Mouse (Mus musculus) hindbrain, embryonic 10.5 days (tissue): Measurements from ENCODE around the gene Rabgef1. TPM values are rescaled to one million over a fixed set of nuclear protein-coding genes. Genes with fewer than 3 reads are reported as not detected.

Experiments used
- DNase-seq: peaks from one replicate; pipeline ENCODE4 v3.0.0-alpha.2; 2017; ENCODE audit warnings: low spot score
- H3K27ac ChIP-seq: fragments of 300-500 bp; sonication (generic); 2 replicates; pipeline ENCODE4 v1.5.1; 2016; ENCODE audit warnings: mild to moderate bottlenecking, moderate library complexity
- H3K27me3 ChIP-seq: fragments of 300-500 bp; sonication (generic); 2 replicates; pipeline ENCODE4 v1.6.1; 2016; ENCODE audit warnings: mild to moderate bottlenecking; ENCODE audit not compliant: poor library complexity, insufficient read depth, severe bottlenecking
- H3K36me3 ChIP-seq: fragments of 300-500 bp; sonication (generic); 2 replicates; pipeline ENCODE4 v1.6.1; 2016; ENCODE audit warnings: mild to moderate bottlenecking, moderate library complexity
- H3K4me1 ChIP-seq: fragments of 300-500 bp; sonication (generic); replicated peaks from 2 replicates; pipeline ENCODE4 v1.6.1; 2016; ENCODE audit warnings: mild to moderate bottlenecking
- H3K4me3 ChIP-seq: fragments of 300-500 bp; sonication (generic); 2 replicates; pipeline ENCODE4 v1.5.1; 2016; ENCODE audit warnings: mild to moderate bottlenecking, moderate library complexity
- H3K9me3 ChIP-seq: fragments of 300-500 bp; sonication (generic); 2 replicates; pipeline ENCODE4 v1.6.1; 2016; ENCODE audit warnings: mild to moderate bottlenecking, moderate library complexity
- WGBS: fragments of 180-500 bp; shearing (Covaris S2); methylation state at CpG from one replicate; pipeline ENCODE4 v1.1.7; 2016; 5-methylcytosine and 5-hydroxymethylcytosine counted together
- polyA plus RNA-seq: library from polyadenylated mRNA; unstranded; fragments of >200 nt; fragmentation: Nextera tagmentation; extraction: Ambion mirVana; gene quantifications from 2 replicates; pipeline ENCODE4 v1.2.1, GENCODE M21; 2016

Gene Rabgef1
- polyA plus RNA-seq, 1 experiment from 2014 or later: 27.3 TPM

- 0 out of 2 replicates have a peak, but pooled peaks cover 4% of the 10 kb centered on the region for H3K36me3 ChIP-seq
- H3K4me3 ChIP-seq: no peak overlapping the region
- H3K27me3 ChIP-seq: peaks cover 8% of the 10 kb centered on the region; the same call in 1 of the 2 replicates
- WGBS: 88% methylated on average over 8 of the region's 8 CpGs
- H3K4me1 ChIP-seq: peaks cover 24% of the 10 kb centered on the region
- no peak for DNase-seq
- no peaks in the 10 kb centered on the region for H3K9me3 ChIP-seq
- no peak overlapping the region for H3K27ac ChIP-seq
Measured at GRCm38 (mm10) chr5:130145961-130146360, 25.6 kb upstream of the Rabgef1 start.

GRCm38 (mm10) chr5:130149726-130150310, 21.8 kb upstream of the Rabgef1 start:
- DNase-seq: no peak
- no peak overlapping the region for H3K27ac ChIP-seq
- H3K4me1 ChIP-seq: peaks cover 11% of the 10 kb centered on the region
- no peaks in the 10 kb centered on the region for H3K27me3 ChIP-seq
- no peaks in the 10 kb centered on the region for H3K9me3 ChIP-seq
- H3K36me3 ChIP-seq: peaks cover 26% of the 10 kb centered on the region
- no peak overlapping the region for H3K4me3 ChIP-seq
- 85% methylated on average over 7 of the region's 7 CpGs for WGBS

DNA sequence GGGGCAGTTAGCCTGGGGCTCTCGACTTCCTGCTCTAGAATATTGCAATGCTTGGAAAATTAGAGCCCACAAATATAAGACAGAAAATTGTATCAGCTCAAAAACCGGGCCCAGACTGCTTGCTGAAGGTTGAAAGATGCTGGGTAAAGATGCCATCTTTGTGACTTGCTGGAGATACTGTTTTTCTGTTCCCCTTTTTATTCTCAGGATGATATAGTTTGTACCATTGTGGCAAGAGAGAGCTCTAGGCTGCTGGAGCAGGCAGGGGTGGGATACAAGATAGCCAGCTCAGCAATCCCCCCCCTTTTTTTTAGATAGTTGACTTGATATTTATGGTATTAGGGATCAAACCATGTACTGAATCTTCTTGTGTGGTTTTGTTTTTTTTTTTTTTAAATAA, 17.3 kb upstream of the Rabgef1 start:
- 93% methylated on average over 2 of the region's 2 CpGs for WGBS
- no peak for DNase-seq
- Histone ChIP-seq H3K36me3 (peaks cover 22% of the 10 kb centered on the region), H3K4me3 (no peak overlapping the region), H3K4me1 (no peaks in the 10 kb centered on the region), H3K9me3 (no peaks in the 10 kb centered on the region), H3K27ac (no peak overlapping the region), H3K27me3 (no peaks in the 10 kb centered on the region)

DNA sequence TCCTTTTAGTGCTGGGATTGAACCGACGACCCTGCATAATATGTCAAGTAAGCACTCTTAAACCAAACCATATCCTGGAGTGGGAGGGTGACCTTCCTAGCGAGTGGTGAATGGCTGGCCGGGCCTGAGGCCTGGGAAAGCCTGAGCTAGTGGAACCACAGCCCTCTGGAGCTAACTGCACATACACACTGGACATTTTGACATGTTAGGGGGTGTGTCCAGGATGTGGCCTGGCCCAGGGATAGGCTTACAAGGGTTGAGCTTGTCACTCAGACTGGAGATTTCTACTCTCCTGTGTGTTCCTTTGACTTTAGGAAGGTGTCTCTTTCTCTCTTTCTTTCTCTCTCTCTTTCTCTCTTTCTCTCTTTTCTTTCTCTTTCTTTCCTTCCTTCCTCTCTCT, 13.1 kb upstream of the Rabgef1 start:
- Histone ChIP-seq H3K36me3 (no peaks in the 10 kb centered on the region), H3K4me3 (no peak overlapping the region), H3K4me1 (no peaks in the 10 kb centered on the region), H3K27me3 (no peaks in the 10 kb centered on the region), H3K9me3 (no peaks in the 10 kb centered on the region), H3K27ac (no peak overlapping the region)
- 79% methylated on average over 4 of the region's 4 CpGs for WGBS
- DNase-seq: no peak

DNA sequence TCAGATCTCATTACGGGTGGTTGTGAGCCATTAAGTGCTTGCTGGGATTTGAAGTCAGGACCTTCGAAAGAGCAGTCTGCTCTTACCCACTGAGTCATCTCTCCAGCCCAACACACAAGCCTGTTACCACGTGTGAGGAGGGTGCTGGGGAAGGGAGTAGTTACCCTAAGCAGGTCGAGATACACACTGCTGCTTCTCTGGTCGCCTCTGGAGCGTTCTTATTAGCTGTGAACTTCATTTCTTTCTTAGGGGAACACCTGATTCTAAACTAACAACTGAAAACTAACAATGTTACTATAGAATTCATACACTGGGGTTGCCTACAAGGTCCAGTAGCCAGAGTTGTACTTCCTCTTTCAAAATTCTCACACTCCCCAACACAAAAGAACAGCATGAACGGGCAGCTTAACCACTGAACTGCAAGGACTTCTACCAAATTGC, 11.8 kb upstream of the Rabgef1 start:
- H3K4me3 ChIP-seq: no peak overlapping the region
- H3K4me1 ChIP-seq: no peaks in the 10 kb centered on the region
- no peak for DNase-seq
- no peak overlapping the region for H3K27ac ChIP-seq
- no peaks in the 10 kb centered on the region for H3K36me3 ChIP-seq
- H3K27me3 ChIP-seq: no peaks in the 10 kb centered on the region
- 68% methylated on average over 7 of the region's 7 CpGs for WGBS
- no peaks in the 10 kb centered on the region for H3K9me3 ChIP-seq

DNA sequence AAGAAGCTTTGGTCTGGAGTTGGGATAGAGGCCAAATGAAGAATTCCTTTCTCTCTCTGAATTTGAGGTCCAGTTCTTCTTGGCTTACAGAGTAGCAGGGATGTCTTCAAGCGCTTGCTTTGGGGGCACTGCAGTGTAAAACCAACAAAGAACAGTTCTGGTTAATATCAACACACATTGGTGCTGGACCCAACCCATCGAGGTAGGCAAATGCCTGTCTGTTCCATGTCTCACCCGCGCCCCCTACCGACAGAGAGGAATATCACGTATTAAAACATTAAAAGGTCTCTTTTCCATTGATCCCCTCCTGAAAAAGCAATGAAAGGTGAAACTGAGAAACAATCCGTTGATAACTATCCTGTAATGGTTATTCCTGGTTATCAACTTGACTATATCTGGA, 7.9 kb upstream of the Rabgef1 start:
- Histone ChIP-seq H3K36me3 (no peaks in the 10 kb centered on the region), H3K4me1 (no peaks in the 10 kb centered on the region), H3K4me3 (no peak overlapping the region), H3K9me3 (no peaks in the 10 kb centered on the region), H3K27ac (no peak overlapping the region), H3K27me3 (no peaks in the 10 kb centered on the region)
- DNase-seq: peak; percentile 61
- WGBS: 6% methylated on average over 7 of the region's 7 CpGs

- no peaks in the 10 kb centered on the region for H3K4me1 ChIP-seq
- H3K36me3 ChIP-seq: no peaks in the 10 kb centered on the region
- no peak overlapping the region for H3K27ac ChIP-seq
- no peaks in the 10 kb centered on the region for H3K9me3 ChIP-seq
- DNase-seq: no peak
- no peaks in the 10 kb centered on the region for H3K27me3 ChIP-seq
- 76% methylated on average over 4 of the region's 4 CpGs for WGBS
- no peak overlapping the region for H3K4me3 ChIP-seq
Measured at GRCm38 (mm10) chr5:130165213-130165612, 6.4 kb upstream of the Rabgef1 start.

- 75% methylated on average over 6 of the region's 6 CpGs for WGBS
- Histone ChIP-seq H3K27me3 (no peaks in the 10 kb centered on the region), H3K4me3 (no peak overlapping the region), H3K36me3 (no peaks in the 10 kb centered on the region), H3K27ac (no peak overlapping the region), H3K4me1 (peaks cover 25% of the 10 kb centered on the region), H3K9me3 (no peaks in the 10 kb centered on the region)
- no peak for DNase-seq
Measured at GRCm38 (mm10) chr5:130169109-130169508, 2.5 kb upstream of the Rabgef1 start.

DNA sequence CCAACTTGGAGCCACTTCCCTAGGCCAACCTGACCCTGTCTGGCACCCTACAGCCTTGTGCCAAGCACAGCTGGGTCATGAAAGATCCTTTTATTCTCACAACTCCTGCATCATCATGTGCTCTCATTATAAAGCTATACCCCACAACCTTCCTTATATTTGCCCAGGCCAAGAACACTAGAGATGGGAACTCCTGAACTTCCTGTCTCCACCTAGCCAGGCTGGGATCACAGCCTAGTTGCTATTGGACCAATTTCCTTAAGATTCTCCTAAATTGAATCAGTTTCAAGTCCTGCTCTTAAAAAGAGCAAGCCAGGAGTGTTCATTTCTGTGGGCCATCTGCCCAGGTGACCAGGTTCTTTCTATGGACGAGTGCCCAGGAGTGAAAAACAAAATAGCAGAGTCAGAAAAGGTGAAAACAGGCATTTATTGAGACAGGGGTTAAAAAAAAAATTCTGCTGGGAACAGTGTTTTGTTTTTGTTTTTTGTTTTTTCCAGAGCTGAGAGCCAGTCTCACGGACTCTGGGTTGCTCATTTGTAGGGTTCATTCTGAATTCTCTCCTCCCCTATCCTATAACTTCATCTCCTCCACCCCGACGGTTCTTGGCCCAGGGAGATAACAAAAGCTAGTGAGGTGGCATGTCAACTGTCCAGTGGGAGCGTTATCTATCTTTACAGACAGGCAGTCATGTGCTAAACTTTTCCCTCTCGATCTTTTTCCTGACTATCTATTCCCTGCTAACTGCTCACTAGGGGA, 754 bp upstream of the Rabgef1 start:
- H3K27ac ChIP-seq: peak overlapping the region; percentile 91
- H3K27me3 ChIP-seq: no peaks in the 10 kb centered on the region
- H3K4me3 ChIP-seq: peak overlapping the region; percentile 95
- peaks cover 25% of the 10 kb centered on the region for H3K4me1 ChIP-seq
- no peaks in the 10 kb centered on the region for H3K36me3 ChIP-seq
- 15% methylated on average over 6 of the region's 6 CpGs for WGBS
- no peak for DNase-seq
- H3K9me3 ChIP-seq: no peaks in the 10 kb centered on the region

GRCm38 (mm10) chr5:130171956-130172601, 481 bp downstream of the Rabgef1 start:
- Histone ChIP-seq H3K4me1 (peaks cover 25% of the 10 kb centered on the region), H3K27ac (peak overlapping the region; percentile 91), H3K36me3 (no peaks in the 10 kb centered on the region), H3K4me3 (peak overlapping the region; percentile 95), H3K9me3 (no peaks in the 10 kb centered on the region), H3K27me3 (no peaks in the 10 kb centered on the region)
- WGBS: 2% methylated on average over 46 of the region's 46 CpGs
- DNase-seq: no peak

DNA sequence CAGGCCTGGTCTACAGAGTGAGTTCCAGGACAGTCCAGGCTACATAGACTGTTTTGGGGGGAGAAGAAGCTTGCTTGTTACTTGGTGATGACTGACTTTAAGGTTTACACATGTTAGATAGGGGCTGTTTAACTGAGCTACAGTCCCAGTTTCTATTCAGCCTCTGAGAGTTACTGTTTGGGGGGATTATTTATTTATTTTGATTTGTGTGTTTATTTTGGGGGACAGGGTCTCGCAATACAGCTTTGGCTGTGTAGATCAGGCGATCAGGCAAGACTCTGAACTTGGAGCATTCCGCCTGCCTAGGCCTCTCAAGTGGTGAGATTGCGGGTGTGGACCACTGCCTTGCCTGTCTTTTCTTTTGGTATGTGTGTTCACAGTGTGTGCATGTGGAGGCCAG, 1.4 kb downstream of the Rabgef1 start:
- no peaks in the 10 kb centered on the region for H3K36me3 ChIP-seq
- WGBS: 94% methylated on average over 4 of the region's 4 CpGs
- no peak for DNase-seq
- no peak overlapping the region for H3K27ac ChIP-seq
- H3K9me3 ChIP-seq: no peaks in the 10 kb centered on the region
- peaks cover 25% of the 10 kb centered on the region for H3K4me1 ChIP-seq
- H3K4me3 ChIP-seq: peak overlapping the region; percentile 95
- H3K27me3 ChIP-seq: no peaks in the 10 kb centered on the region

- H3K36me3 ChIP-seq: no peaks in the 10 kb centered on the region
- H3K27ac ChIP-seq: no peak overlapping the region
- H3K9me3 ChIP-seq: no peaks in the 10 kb centered on the region
- no peak for DNase-seq
- H3K4me1 ChIP-seq: peaks cover 10% of the 10 kb centered on the region
- H3K4me3 ChIP-seq: no peak overlapping the region
- 74% methylated on average over 4 of the region's 4 CpGs for WGBS
- no peaks in the 10 kb centered on the region for H3K27me3 ChIP-seq
Measured at GRCm38 (mm10) chr5:130177871-130178270, 6.3 kb downstream of the Rabgef1 start.

- no peaks in the 10 kb centered on the region for H3K36me3 ChIP-seq
- H3K9me3 ChIP-seq: no peaks in the 10 kb centered on the region
- no peak for DNase-seq
- H3K4me3 ChIP-seq: no peak overlapping the region
- WGBS: 71% methylated on average over 7 of the region's 7 CpGs
- H3K27me3 ChIP-seq: no peaks in the 10 kb centered on the region
- no peak overlapping the region for H3K27ac ChIP-seq
- H3K4me1 ChIP-seq: no peaks in the 10 kb centered on the region
Measured at GRCm38 (mm10) chr5:130180362-130180761, 8.8 kb downstream of the Rabgef1 start.
